Mouse (Mus musculus) limb, embryonic 14.5 days (tissue): ENCODE results near the gene Rfx8. TPM values are rescaled to one million over a fixed set of nuclear protein-coding genes. Genes with fewer than 3 reads are reported as not detected.

Source experiments
- ATAC-seq: fragments of 200-750 bp; cut with Nextera tagmentation; 2 replicates; pipeline ENCODE4 v1.8.0; 2017; ENCODE audit warnings: low read depth, moderate number of reproducible peaks, moderate TSS enrichment; ENCODE audit not compliant: low FRiP score
- DNase-seq: peaks from one replicate; pipeline ENCODE4 v3.0.0-alpha.2; 2015; ENCODE audit warnings: low spot score
- H3K27ac ChIP-seq: fragments of 300-500 bp; sonication (generic); replicated peaks from 2 replicates; pipeline ENCODE4 v1.5.1; 2014; ENCODE audit warnings: low read depth, mild to moderate bottlenecking, low read length, moderate library complexity, mixed read lengths
- H3K27me3 ChIP-seq: fragments of 300-500 bp; sonication (generic); 2 replicates; pipeline ENCODE4 v1.6.1; 2014; ENCODE audit warnings: low read length, mixed read lengths; ENCODE audit not compliant: control insufficient read depth, insufficient read depth
- H3K36me3 ChIP-seq: fragments of 300-500 bp; sonication (generic); 2 replicates; pipeline ENCODE4 v1.6.1; 2014; ENCODE audit warnings: mild to moderate bottlenecking, low read length, moderate library complexity, mixed read lengths; ENCODE audit not compliant: control insufficient read depth, insufficient read depth
- H3K4me1 ChIP-seq: fragments of 300-500 bp; sonication (generic); 2 replicates; pipeline ENCODE4 v1.6.1; 2014; ENCODE audit warnings: antibody characterized with exemption, low read length, mixed read lengths; ENCODE audit not compliant: control insufficient read depth, insufficient read depth
- H3K4me2 ChIP-seq: fragments of 300-500 bp; sonication (generic); replicated peaks from 2 replicates; pipeline ENCODE4 v1.6.1; 2014; ENCODE audit warnings: low read depth, mild to moderate bottlenecking, low read length, moderate library complexity; ENCODE audit not compliant: severe bottlenecking
- H3K4me3 ChIP-seq: fragments of 300-500 bp; sonication (generic); replicated peaks from 2 replicates; pipeline ENCODE4 v1.5.1; 2014; ENCODE audit warnings: low read length
- H3K9ac ChIP-seq: fragments of 300-500 bp; sonication (generic); 2 replicates; pipeline ENCODE4 v1.6.1; 2014; ENCODE audit warnings: mild to moderate bottlenecking, low read depth, low read length, moderate library complexity; ENCODE audit not compliant: severe bottlenecking
- H3K9me3 ChIP-seq: fragments of 300-500 bp; sonication (generic); 2 replicates; pipeline ENCODE4 v1.6.1; 2016; ENCODE audit warnings: low read length; ENCODE audit not compliant: control insufficient read depth
- POLR2A ChIP-seq: fragments of 200-500 bp; IDR thresholded peaks from 2 replicates; pipeline ENCODE4 v1.8.0; 2012; ENCODE audit warnings: inconsistent platforms, mild to moderate bottlenecking, moderate library complexity, borderline replicate concordance; ENCODE audit not compliant: insufficient read depth, insufficient read length; ENCODE audit errors: extremely low read depth
- WGBS: fragments of 180-500 bp; shearing (Covaris S2); extraction: QIAGEN DNeasy Blood & Tissue Kit; methylation state at CpG from one replicate; pipeline ENCODE4 v1.1.7; 2014; 5-methylcytosine and 5-hydroxymethylcytosine counted together
- polyA plus RNA-seq, 2 experiments: library from polyadenylated mRNA; depleted of rRNA in 1 of 2; stranded (reverse) in 1 of 2; unstranded in 1 of 2; fragments of >200 nt; fragmentation: Nextera tagmentation in 1 of 2; extraction: Ambion mirVana in 1 of 2; gene quantifications; 2 replicates each; pipeline versions ENCODE4 v1.2.1 to v1.2.3; 2012 to 2014

The Rfx8 gene
- polyA plus RNA-seq, 2 experiments, result 0.59 to 1.2 TPM

DNA sequence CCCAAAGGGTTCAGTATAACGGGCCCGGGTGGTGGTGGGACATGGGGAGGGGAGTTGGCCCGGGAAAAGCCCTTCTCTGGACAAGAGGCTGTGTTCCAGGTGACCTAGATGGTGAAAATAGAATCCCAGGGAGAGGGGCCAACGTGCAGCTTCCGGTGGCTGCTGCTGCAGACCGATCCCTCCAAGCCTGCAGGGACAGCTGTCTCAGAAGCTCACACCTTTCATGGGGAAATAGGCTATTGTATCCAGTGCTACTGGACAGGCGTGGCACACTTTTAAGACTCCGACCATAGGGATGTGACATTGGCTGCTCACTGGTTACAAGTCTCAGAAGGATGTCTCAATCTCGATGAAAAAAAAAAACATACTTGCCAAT lies 542 bp upstream of the Rfx8 start:
- H3K9me3 ChIP-seq, result no peaks in the 10 kb centered on the region
- TF ChIP-seq POLR2A, result no peak
- peak overlapping the region; percentile 81; the same call in 1 of the 2 replicates for H3K27ac ChIP-seq
- 23% methylated on average over 9 of the region's 9 CpGs for WGBS
- H3K36me3 ChIP-seq, result no peaks in the 10 kb centered on the region
- no peaks in the 10 kb centered on the region for H3K27me3 ChIP-seq
- peak overlapping the region; percentile 44 for H3K4me3 ChIP-seq
- H3K4me2 ChIP-seq, result peak overlapping the region; percentile 78
- ATAC-seq (peak; percentile 15; the same call in 1 of the 2 replicates), DNase-seq (no peak)
- peaks cover 11% of the 10 kb centered on the region for H3K4me1 ChIP-seq
- H3K9ac ChIP-seq, result peak overlapping the region; percentile 64; the same call in 1 of the 2 replicates

DNA sequence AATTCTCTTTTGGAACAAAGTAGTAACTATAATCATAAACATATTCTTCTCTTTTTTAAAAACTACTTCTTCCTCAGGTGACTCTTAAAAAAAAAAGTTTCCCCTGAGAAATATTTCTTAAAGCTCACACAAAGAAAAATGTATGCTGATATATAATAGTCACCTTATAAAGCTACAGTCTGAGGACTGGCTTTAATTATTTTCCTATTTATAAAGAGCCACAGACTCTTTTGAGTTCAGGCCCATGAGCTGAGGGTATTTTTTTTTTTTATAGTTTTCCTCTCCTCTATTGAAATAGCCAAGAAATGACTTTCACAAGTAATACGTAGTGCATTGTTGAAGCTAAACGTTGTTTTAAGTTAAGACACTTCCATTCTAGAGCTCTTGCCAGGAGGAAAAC lies 611 bp downstream of the Rfx8 start:
- H3K4me3 ChIP-seq, result peak overlapping the region; percentile 44
- WGBS, result 8% methylated on average over 2 of the region's 2 CpGs
- peak overlapping the region; percentile 78 for H3K4me2 ChIP-seq
- ATAC-seq (peak; percentile 61; the same call in 1 of the 2 replicates), DNase-seq (peak; percentile 52)
- no peak for TF ChIP-seq POLR2A
- H3K27ac ChIP-seq, result peak overlapping the region; percentile 81
- no peaks in the 10 kb centered on the region for H3K27me3 ChIP-seq
- H3K36me3 ChIP-seq, result no peaks in the 10 kb centered on the region
- no peaks in the 10 kb centered on the region for H3K9me3 ChIP-seq
- H3K9ac ChIP-seq, result peak overlapping the region; percentile 64; the same call in 1 of the 2 replicates
- peaks cover 11% of the 10 kb centered on the region for H3K4me1 ChIP-seq

DNA sequence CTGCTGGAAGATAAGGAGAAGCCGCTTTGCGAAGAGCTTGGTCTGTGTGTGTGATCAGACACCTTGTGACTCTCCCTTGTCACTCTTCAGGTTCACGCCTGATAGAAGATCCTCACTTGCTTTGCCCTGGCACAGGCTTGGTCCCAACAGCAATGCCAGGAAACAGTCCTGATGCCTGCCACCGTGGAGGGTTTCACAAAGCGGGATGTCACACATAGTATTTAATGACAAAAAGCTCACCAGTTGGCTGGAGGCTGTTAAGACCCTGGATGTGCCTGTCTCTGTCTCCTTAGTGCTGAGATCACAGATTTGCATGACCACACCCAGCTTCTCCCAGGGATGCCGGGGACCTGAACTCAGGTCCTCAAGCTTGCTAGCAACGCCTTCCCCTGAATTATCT lies 5.2 kb downstream of the Rfx8 start:
- Histone ChIP-seq H3K9ac (no peak overlapping the region), H3K27me3 (no peaks in the 10 kb centered on the region), H3K4me1 (peaks cover 17% of the 10 kb centered on the region), H3K36me3 (no peaks in the 10 kb centered on the region), H3K4me2 (no peak overlapping the region), H3K4me3 (no peak overlapping the region), H3K27ac (no peak overlapping the region), H3K9me3 (no peaks in the 10 kb centered on the region)
- WGBS, result 88% methylated on average over 7 of the region's 7 CpGs
- no peak for TF ChIP-seq POLR2A
- DNase-seq (no peak), ATAC-seq (no peak)

DNA sequence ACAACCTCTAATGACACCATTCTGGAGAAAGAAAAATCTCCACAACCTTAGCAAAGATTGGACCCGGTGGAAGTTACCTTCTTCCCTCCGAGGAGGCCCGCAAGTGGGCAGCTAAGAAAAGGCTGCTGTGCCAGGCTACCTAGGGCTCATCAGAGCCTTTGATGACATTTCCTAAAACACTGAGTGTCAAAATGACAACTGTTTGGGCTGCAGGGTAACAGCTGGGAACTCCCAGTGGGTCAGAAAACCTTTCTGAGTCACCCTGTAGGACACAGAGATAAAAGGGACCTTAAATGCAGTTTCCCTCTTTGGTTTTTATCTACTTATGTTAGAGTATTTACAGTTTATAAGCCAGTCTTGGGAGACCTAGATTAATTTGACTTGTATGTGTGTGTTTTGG lies 6.1 kb downstream of the Rfx8 start:
- TF ChIP-seq POLR2A, result no peak
- no peaks in the 10 kb centered on the region for H3K9me3 ChIP-seq
- DNase-seq (no peak), ATAC-seq (no peak)
- no peak overlapping the region for H3K4me2 ChIP-seq
- H3K27me3 ChIP-seq, result no peaks in the 10 kb centered on the region
- peak overlapping the region; percentile 56 for H3K27ac ChIP-seq
- H3K36me3 ChIP-seq, result no peaks in the 10 kb centered on the region
- no peak overlapping the region for H3K4me3 ChIP-seq
- H3K4me1 ChIP-seq, result peaks cover 15% of the 10 kb centered on the region
- H3K9ac ChIP-seq, result no peak overlapping the region
- 86% methylated on average over 3 of the region's 3 CpGs for WGBS

DNA sequence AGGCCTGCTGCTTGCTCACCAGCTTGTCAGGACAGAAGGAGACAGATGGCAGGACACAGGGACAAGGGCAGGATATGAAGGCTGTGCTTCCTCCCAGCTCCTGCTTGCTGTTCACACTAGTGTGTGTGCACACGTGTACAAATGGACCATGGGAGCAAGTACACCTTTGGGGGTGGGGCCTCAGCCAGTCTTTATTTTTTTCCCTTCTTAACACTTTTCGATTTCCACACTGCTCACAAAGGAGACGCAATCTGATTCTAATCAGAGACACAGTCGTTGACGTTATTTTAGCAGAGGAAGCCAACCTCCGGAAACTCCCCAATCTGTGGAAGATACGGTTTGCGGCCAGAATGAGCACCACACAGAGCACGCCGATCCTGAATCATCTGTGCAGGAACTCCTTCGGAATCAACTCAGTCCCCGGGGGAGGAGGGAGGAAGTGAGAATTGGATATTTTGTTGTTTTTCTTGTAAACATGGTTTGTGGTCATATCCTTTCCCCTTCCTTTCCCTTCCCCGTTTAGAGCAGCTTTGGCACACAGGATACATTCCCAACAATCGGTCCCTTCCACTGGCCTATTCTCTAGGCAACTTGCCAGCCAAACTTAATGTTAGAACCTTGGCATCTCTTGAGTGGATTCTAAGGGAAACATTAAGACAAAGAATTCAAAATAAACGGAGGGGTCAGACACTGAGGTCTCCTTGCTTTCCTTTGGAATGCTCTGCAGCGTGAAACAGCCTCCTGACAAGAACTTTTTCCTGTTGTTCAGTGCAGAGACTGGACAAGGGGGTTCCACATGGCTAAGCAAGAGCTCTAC lies 6.7 kb downstream of the Rfx8 start:
- Histone ChIP-seq H3K27me3 (no peaks in the 10 kb centered on the region), H3K9ac (no peak overlapping the region), H3K4me2 (no peak overlapping the region), H3K9me3 (no peaks in the 10 kb centered on the region), H3K36me3 (no peaks in the 10 kb centered on the region), H3K4me1 (peaks cover 12% of the 10 kb centered on the region), H3K27ac (peak overlapping the region; percentile 61), H3K4me3 (no peak overlapping the region)
- DNase-seq (peak; percentile 78), ATAC-seq (peak; percentile 62)
- TF ChIP-seq POLR2A, result no peak
- 43% methylated on average over 16 of the region's 16 CpGs for WGBS

DNA sequence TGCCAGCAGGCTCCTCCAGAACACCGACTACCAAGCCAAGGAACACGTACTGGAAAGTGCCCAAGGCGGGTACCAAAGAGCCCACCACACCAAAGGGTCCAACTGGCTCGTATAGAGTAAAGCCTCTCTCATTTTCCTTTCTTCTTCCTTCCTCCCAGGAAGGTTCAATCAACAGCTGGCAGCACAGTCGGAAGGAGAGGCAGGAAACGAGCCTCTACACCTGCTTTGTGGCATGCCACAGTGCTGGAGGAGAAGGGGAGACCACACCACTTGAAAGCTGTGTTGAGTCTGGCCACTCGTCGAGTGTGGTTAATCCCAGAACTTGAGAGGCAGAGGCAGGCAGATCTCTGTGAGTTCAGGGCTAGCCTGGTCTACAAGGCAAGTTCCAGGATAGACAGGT lies 7.5 kb downstream of the Rfx8 start:
- ATAC-seq (no peak), DNase-seq (no peak)
- no peaks in the 10 kb centered on the region for H3K36me3 ChIP-seq
- H3K9ac ChIP-seq, result no peak overlapping the region
- H3K27ac ChIP-seq, result peak overlapping the region; percentile 61
- no peak overlapping the region for H3K4me3 ChIP-seq
- TF ChIP-seq POLR2A, result no peak
- WGBS, result 70% methylated on average over 8 of the region's 8 CpGs
- no peaks in the 10 kb centered on the region for H3K9me3 ChIP-seq
- no peaks in the 10 kb centered on the region for H3K27me3 ChIP-seq
- H3K4me2 ChIP-seq, result no peak overlapping the region
- peaks cover 12% of the 10 kb centered on the region for H3K4me1 ChIP-seq
